ENCODE assay signal across 1 mouse cellular context in genomic region chr6:91679095-91679577, GRCm38 (mm10).
TF ChIP-seq lines count a peak whose summit lies in the region.

No protein-coding gene starts in this region.

TF ChIP-seq in MEL, 35 proteins besides CTCF, POLR2A, EP300 and RAD21 (continued from another document):
- peak; percentile 74 for TF ChIP-seq SIN3A (IDR thresholded peaks at IDR 0.05; ENCODE audit: low read length)
- peak; percentile 81 for TF ChIP-seq ELF1 (IDR thresholded peaks at IDR 0.05; ENCODE audit: low read depth, low read length)
- TF ChIP-seq NELFE (IDR thresholded peaks at IDR 0.05; ENCODE audit: low read depth, low read length) = peak; percentile 97
- peak; percentile 82 for TF ChIP-seq HCFC1 (IDR thresholded peaks at IDR 0.05; ENCODE audit: low read depth, low read length)
- peak; percentile 15; the same call in 1 of the 2 replicates for TF ChIP-seq ETS1 (IDR thresholded peaks at IDR 0.05; ENCODE audit: low read depth, low read length)
- no peak for TF ChIP-seq CHD1 (IDR thresholded peaks at IDR 0.05; ENCODE audit: low read depth, low read length)
- TF ChIP-seq UBTF (IDR thresholded peaks at IDR 0.05; ENCODE audit: borderline replicate concordance, insufficient read depth, low read depth, low read length) = no peak
- TF ChIP-seq POLR2AphosphoS2 (IDR thresholded peaks at IDR 0.05; ENCODE audit: low read length) = peak; percentile 91
- peak; percentile 82; the same call in 1 of the 2 replicates for TF ChIP-seq MYC (IDR thresholded peaks at IDR 0.05; ENCODE audit: low read depth, low read length)
- peak; percentile 73 for TF ChIP-seq TBP (IDR thresholded peaks at IDR 0.05; ENCODE audit: low read depth, low read length)
